Mouse (Mus musculus): ENCODE measurements at regions not wholly inside any gene's neighbourhood (a gene's known extent, or its start where the extent isn't known, plus 50 kb on each side); places are given as distances from the start of the nearest gene placed in this dataset.
"Not testable (repeated sequence)": the region's sequence is repeated elsewhere in the genome, so short reads cannot be mapped to it uniquely, and the experiment has no call there.

DNA sequence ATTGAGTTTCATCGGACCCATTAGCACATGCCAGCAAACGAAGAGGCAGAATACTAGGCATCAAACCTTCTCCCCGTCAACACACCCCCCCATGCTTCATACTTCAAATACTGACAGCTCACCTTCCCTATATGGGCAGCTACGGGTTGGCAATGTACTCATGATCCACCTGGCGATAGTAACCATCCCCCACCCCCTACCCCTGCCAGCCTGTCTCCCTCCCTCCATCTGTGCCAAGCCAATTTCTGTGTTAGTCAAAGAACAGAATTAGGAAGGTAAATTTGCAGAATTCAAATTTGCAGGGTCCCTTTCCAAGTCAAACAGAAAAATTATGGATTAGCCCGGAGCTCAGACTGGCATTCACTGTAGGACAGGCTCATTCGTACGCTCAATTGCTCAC, 75.3 kb upstream of the Med13l start:
- Histone ChIP-seq H3K9ac (ENCODE audit: low read length) (no peak overlapping the region), H3K4me2 (ENCODE audit: low read length) (no peak overlapping the region), H3K36me3 (ENCODE audit: control insufficient read depth, insufficient read depth, low read length) (no peaks in the 10 kb centered on the region), H3K4me3 (ENCODE audit: control insufficient read depth in 1 of 2, insufficient read depth in 1 of 2, low read depth in 1 of 2, low read length in 2 of 2) (no peak overlapping the region), H3K27ac (replicated peaks in 1 of 2; ENCODE audit: control insufficient read depth in 1 of 2, insufficient read depth in 1 of 2, low read depth in 2 of 2, low read length in 2 of 2) (no peak overlapping the region), H3K27me3 (ENCODE audit: control insufficient read depth, insufficient read depth, low read length) (no peaks in the 10 kb centered on the region), H3K9me3 (ENCODE audit: control insufficient read depth, low read length) (no peaks in the 10 kb centered on the region), H3K4me1 (ENCODE audit: control insufficient read depth in 2 of 2, insufficient read depth in 2 of 2, low read length in 2 of 2) (peaks cover 10 to 19% of the 10 kb centered on the region in 2 experiments)
- ATAC-seq (ENCODE audit: insufficient number of reproducible peaks, insufficient read depth, low FRiP score, low read depth), result no peak
- WGBS, result 93% methylated on average over 8 of the region's 8 CpGs

DNA sequence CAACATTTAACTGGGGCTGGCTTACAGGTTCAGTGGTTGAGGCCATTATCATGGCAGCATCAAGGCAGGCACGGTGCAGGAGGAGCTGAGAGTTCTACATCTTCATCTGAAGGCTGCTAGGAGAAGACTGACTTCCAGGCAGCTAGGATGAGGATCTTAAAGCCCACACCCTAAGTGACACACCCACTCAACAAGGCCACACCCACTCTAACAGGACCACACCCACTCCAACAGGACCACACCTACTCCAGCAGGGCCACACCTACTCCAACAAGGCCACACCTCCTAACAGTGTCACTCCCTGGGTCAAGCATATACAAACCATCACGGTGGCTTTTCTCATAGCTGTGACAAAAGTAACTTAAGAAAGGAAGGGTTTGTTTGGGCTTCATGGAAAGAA, 68.0 kb upstream of the Med13l start:
- not testable (repeated sequence) for ATAC-seq (ENCODE audit: insufficient number of reproducible peaks, insufficient read depth, low FRiP score, low read depth); H3K4me2 ChIP-seq (ENCODE audit: low read length); H3K9me3 ChIP-seq (ENCODE audit: control insufficient read depth, low read length); H3K27me3 ChIP-seq (ENCODE audit: control insufficient read depth, insufficient read depth, low read length); H3K9ac ChIP-seq (ENCODE audit: low read length); H3K27ac ChIP-seq (replicated peaks in 1 of 2; ENCODE audit: control insufficient read depth in 1 of 2, insufficient read depth in 1 of 2, low read depth in 2 of 2, low read length in 2 of 2); H3K4me3 ChIP-seq (ENCODE audit: control insufficient read depth in 1 of 2, insufficient read depth in 1 of 2, low read depth in 1 of 2, low read length in 2 of 2); H3K4me1 ChIP-seq (ENCODE audit: control insufficient read depth in 2 of 2, insufficient read depth in 2 of 2, low read length in 2 of 2); H3K36me3 ChIP-seq (ENCODE audit: control insufficient read depth, insufficient read depth, low read length)
- 88% methylated on average over 2 of the region's 2 CpGs for WGBS

GRCm38 (mm10) chr5:118494649-118495477, 65.6 kb upstream of the Med13l start:
- H3K27ac ChIP-seq (replicated peaks in 1 of 2; ENCODE audit: control insufficient read depth in 1 of 2, insufficient read depth in 1 of 2, low read depth in 2 of 2, low read length in 2 of 2), result no peak overlapping the region
- no peaks in the 10 kb centered on the region; the same call in 1 of the 2 replicates for H3K27me3 ChIP-seq (ENCODE audit: control insufficient read depth, insufficient read depth, low read length)
- no peak overlapping the region for H3K9ac ChIP-seq (ENCODE audit: low read length)
- 56% methylated on average over 7 of the region's 7 CpGs for WGBS
- no peak overlapping the region for H3K4me2 ChIP-seq (ENCODE audit: low read length)
- no peaks in the 10 kb centered on the region for H3K9me3 ChIP-seq (ENCODE audit: control insufficient read depth, low read length)
- H3K4me1 ChIP-seq (ENCODE audit: control insufficient read depth in 2 of 2, insufficient read depth in 2 of 2, low read length in 2 of 2), result no peaks in the 10 kb centered on the region; a peak in 2 of 4 replicates
- no peak for ATAC-seq (ENCODE audit: insufficient number of reproducible peaks, insufficient read depth, low FRiP score, low read depth)
- H3K4me3 ChIP-seq (ENCODE audit: control insufficient read depth in 1 of 2, insufficient read depth in 1 of 2, low read depth in 1 of 2, low read length in 2 of 2), result no peak overlapping the region
- H3K36me3 ChIP-seq (ENCODE audit: control insufficient read depth, insufficient read depth, low read length), result no peaks in the 10 kb centered on the region

- Histone ChIP-seq H3K27me3 (ENCODE audit: control insufficient read depth, insufficient read depth, low read length) (no peaks in the 10 kb centered on the region; the same call in 1 of the 2 replicates), H3K4me3 (ENCODE audit: control insufficient read depth in 1 of 2, insufficient read depth in 1 of 2, low read depth in 1 of 2, low read length in 2 of 2) (no peak overlapping the region), H3K36me3 (ENCODE audit: control insufficient read depth, insufficient read depth, low read length) (no peaks in the 10 kb centered on the region), H3K4me2 (ENCODE audit: low read length) (no peak overlapping the region), H3K9me3 (ENCODE audit: control insufficient read depth, low read length) (no peaks in the 10 kb centered on the region), H3K9ac (ENCODE audit: low read length) (no peak overlapping the region), H3K4me1 (ENCODE audit: control insufficient read depth in 2 of 2, insufficient read depth in 2 of 2, low read length in 2 of 2) (no peaks in the 10 kb centered on the region; a peak in 2 of 4 replicates), H3K27ac (replicated peaks in 1 of 2; ENCODE audit: control insufficient read depth in 1 of 2, insufficient read depth in 1 of 2, low read depth in 2 of 2, low read length in 2 of 2) (no peak overlapping the region)
- no peak for ATAC-seq (ENCODE audit: insufficient number of reproducible peaks, insufficient read depth, low FRiP score, low read depth)
- WGBS, result 71% methylated on average over 2 of the region's 2 CpGs
These were observed 65.1 kb upstream of the Med13l start for GRCm38 (mm10) chr5:118495478-118495760.

- H3K4me1 ChIP-seq (ENCODE audit: control insufficient read depth in 2 of 2, insufficient read depth in 2 of 2, low read length in 2 of 2), result peaks cover 2 to 4% of the 10 kb centered on the region in 2 experiments; a peak in 1 of 4 replicates
- H3K9me3 ChIP-seq (ENCODE audit: control insufficient read depth, low read length), result no peaks in the 10 kb centered on the region
- no peak overlapping the region for H3K4me2 ChIP-seq (ENCODE audit: low read length)
- no peaks in the 10 kb centered on the region for H3K36me3 ChIP-seq (ENCODE audit: control insufficient read depth, insufficient read depth, low read length)
- H3K27ac ChIP-seq (replicated peaks in 1 of 2; ENCODE audit: control insufficient read depth in 1 of 2, insufficient read depth in 1 of 2, low read depth in 2 of 2, low read length in 2 of 2), result no peak overlapping the region
- H3K9ac ChIP-seq (ENCODE audit: low read length), result no peak overlapping the region
- 82% methylated on average over 5 of the region's 5 CpGs for WGBS
- no peak for ATAC-seq (ENCODE audit: insufficient number of reproducible peaks, insufficient read depth, low FRiP score, low read depth)
- no peaks in the 10 kb centered on the region; the same call in 1 of the 2 replicates for H3K27me3 ChIP-seq (ENCODE audit: control insufficient read depth, insufficient read depth, low read length)
- H3K4me3 ChIP-seq (ENCODE audit: control insufficient read depth in 1 of 2, insufficient read depth in 1 of 2, low read depth in 1 of 2, low read length in 2 of 2), result no peak overlapping the region
These were observed 58.9 kb upstream of the Med13l start for GRCm38 (mm10) chr5:118501624-118502023.

DNA sequence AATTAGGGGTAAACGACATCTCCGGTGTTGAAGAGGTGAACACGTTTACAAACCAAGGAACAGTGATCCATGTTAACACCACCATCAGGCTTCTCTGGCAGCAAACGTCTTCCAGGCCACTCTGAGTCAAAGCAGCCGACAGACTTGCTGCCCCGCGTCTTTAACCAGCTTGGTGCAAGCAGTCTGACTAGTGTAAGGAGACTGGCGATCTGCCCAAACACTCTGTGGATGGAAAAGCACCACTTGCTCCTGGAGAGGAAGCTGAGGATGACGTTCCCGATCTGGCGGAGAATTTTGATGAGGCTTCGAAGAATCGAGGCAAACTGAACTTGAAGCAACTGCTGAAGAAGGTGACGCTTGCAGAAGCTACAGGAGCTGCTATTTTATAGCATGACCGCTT, 57.5 kb upstream of the Med13l start:
- no peaks in the 10 kb centered on the region for H3K27me3 ChIP-seq (ENCODE audit: control insufficient read depth, insufficient read depth, low read length)
- no peak overlapping the region for H3K9ac ChIP-seq (ENCODE audit: low read length)
- ATAC-seq (ENCODE audit: insufficient number of reproducible peaks, insufficient read depth, low FRiP score, low read depth), result no peak
- no peak overlapping the region for H3K4me3 ChIP-seq (ENCODE audit: control insufficient read depth in 1 of 2, insufficient read depth in 1 of 2, low read depth in 1 of 2, low read length in 2 of 2)
- 47% methylated on average over 15 of the region's 15 CpGs for WGBS
- H3K4me2 ChIP-seq (ENCODE audit: low read length), result no peak overlapping the region
- H3K4me1 ChIP-seq (ENCODE audit: control insufficient read depth in 2 of 2, insufficient read depth in 2 of 2, low read length in 2 of 2), result peaks cover 2 to 4% of the 10 kb centered on the region in 2 experiments; a peak in 1 of 4 replicates
- H3K27ac ChIP-seq (replicated peaks in 1 of 2; ENCODE audit: control insufficient read depth in 1 of 2, insufficient read depth in 1 of 2, low read depth in 2 of 2, low read length in 2 of 2), result no peak overlapping the region
- no peaks in the 10 kb centered on the region for H3K9me3 ChIP-seq (ENCODE audit: control insufficient read depth, low read length)
- no peaks in the 10 kb centered on the region for H3K36me3 ChIP-seq (ENCODE audit: control insufficient read depth, insufficient read depth, low read length)

DNA sequence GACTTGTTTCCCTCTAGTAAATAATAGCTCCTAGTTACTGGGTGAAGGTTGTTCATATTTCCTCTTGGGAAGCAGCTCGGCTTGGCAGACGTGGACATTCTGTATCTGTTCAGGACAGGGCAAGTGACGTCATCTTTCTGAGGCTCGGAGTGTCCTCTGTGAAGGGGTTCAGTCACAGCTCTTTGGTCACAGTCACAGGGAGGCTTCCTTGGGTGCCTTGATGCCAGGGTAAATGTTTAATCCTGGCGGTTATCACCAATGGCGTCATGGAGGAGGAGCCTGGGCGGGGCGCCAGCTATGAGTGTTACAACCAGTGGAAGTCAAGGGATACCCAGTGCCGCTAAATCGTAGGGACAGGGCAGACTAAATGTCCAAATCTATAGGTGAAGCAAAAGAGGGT, 56.3 kb upstream of the Med13l start:
- Histone ChIP-seq H3K4me3 (ENCODE audit: control insufficient read depth in 1 of 2, insufficient read depth in 1 of 2, low read depth in 1 of 2, low read length in 2 of 2) (no peak overlapping the region), H3K27ac (replicated peaks in 1 of 2; ENCODE audit: control insufficient read depth in 1 of 2, insufficient read depth in 1 of 2, low read depth in 2 of 2, low read length in 2 of 2) (no peak overlapping the region), H3K27me3 (ENCODE audit: control insufficient read depth, insufficient read depth, low read length) (no peaks in the 10 kb centered on the region), H3K4me2 (ENCODE audit: low read length) (no peak overlapping the region), H3K36me3 (ENCODE audit: control insufficient read depth, insufficient read depth, low read length) (no peaks in the 10 kb centered on the region), H3K4me1 (ENCODE audit: control insufficient read depth in 2 of 2, insufficient read depth in 2 of 2, low read length in 2 of 2) (peaks cover 2 to 4% of the 10 kb centered on the region in 2 experiments; a peak in 1 of 4 replicates), H3K9me3 (ENCODE audit: control insufficient read depth, low read length) (no peaks in the 10 kb centered on the region), H3K9ac (ENCODE audit: low read length) (no peak overlapping the region)
- WGBS, result 68% methylated on average over 10 of the region's 10 CpGs
- ATAC-seq (ENCODE audit: insufficient number of reproducible peaks, insufficient read depth, low FRiP score, low read depth), result no peak

- Histone ChIP-seq H3K9me3 (ENCODE audit: control insufficient read depth, low read length) (no peaks in the 10 kb centered on the region), H3K36me3 (ENCODE audit: control insufficient read depth, insufficient read depth, low read length) (no peaks in the 10 kb centered on the region), H3K4me1 (ENCODE audit: control insufficient read depth in 2 of 2, insufficient read depth in 2 of 2, low read length in 2 of 2) (peaks cover 2 to 4% of the 10 kb centered on the region in 2 experiments; a peak in 1 of 4 replicates), H3K9ac (ENCODE audit: low read length) (no peak overlapping the region), H3K4me3 (ENCODE audit: control insufficient read depth in 1 of 2, insufficient read depth in 1 of 2, low read depth in 1 of 2, low read length in 2 of 2) (no peak overlapping the region), H3K27ac (replicated peaks in 1 of 2; ENCODE audit: control insufficient read depth in 1 of 2, insufficient read depth in 1 of 2, low read depth in 2 of 2, low read length in 2 of 2) (no peak overlapping the region), H3K4me2 (ENCODE audit: low read length) (no peak overlapping the region), H3K27me3 (ENCODE audit: control insufficient read depth, insufficient read depth, low read length) (no peaks in the 10 kb centered on the region)
- 21% methylated on average over 7 of the region's 7 CpGs for WGBS
- ATAC-seq (ENCODE audit: insufficient number of reproducible peaks, insufficient read depth, low FRiP score, low read depth), result no peak
These were observed 55.6 kb upstream of the Med13l start for GRCm38 (mm10) chr5:118504926-118505325.
